Mouse (Mus musculus) bone marrow, adult 2 months (tissue): ENCODE data around the gene Nek9. TPM values are rescaled to one million over a fixed set of nuclear protein-coding genes. Genes with fewer than 3 reads are reported as not detected.

Experiments
- H3K27ac ChIP-seq: fragments of 200-500 bp; 2 replicates; pipeline ENCODE4 v1.5.1; 2012; ENCODE audit warnings: low read depth, mild to moderate bottlenecking, control low read depth, inconsistent platforms, low read length; ENCODE audit not compliant: control insufficient read depth, poor library complexity, insufficient read depth
- H3K4me1 ChIP-seq: fragments of 200-500 bp; 2 replicates; pipeline ENCODE4 v1.6.1; 2011; ENCODE audit warnings: low read length; ENCODE audit not compliant: control insufficient read depth, insufficient read depth
- H3K4me3 ChIP-seq: fragments of 200-500 bp; replicated peaks from 2 replicates; pipeline ENCODE3; 2011; ENCODE audit warnings: mild to moderate bottlenecking, low read depth, low read length, control low read depth; ENCODE audit not compliant: control insufficient read depth
- CTCF ChIP-seq: fragments of 200-500 bp; IDR thresholded peaks from 2 replicates; pipeline ENCODE4 v1.5.1; 2011; ENCODE audit warnings: low read length, control low read depth; ENCODE audit not compliant: control insufficient read depth, insufficient read depth
- POLR2A ChIP-seq: fragments of 200-500 bp; IDR thresholded peaks from 2 replicates; pipeline ENCODE4 v1.6.1; 2011; ENCODE audit warnings: low read depth, mild to moderate bottlenecking, control low read depth, low read length, borderline replicate concordance; ENCODE audit not compliant: control insufficient read depth
- WGBS: fragments of 180-500 bp; shearing (Covaris S2); methylation state at CpG from one replicate; pipeline ENCODE4 v1.1.7; 2018; 5-methylcytosine and 5-hydroxymethylcytosine counted together
- polyA plus RNA-seq: library from polyadenylated mRNA; stranded (reverse); fragments of >200 nt; gene quantifications from 2 replicates; pipeline ENCODE4 v1.2.4, GENCODE M21; 2011; ENCODE audit warnings: low replicate concordance; ENCODE audit not compliant: missing spikeins, insufficient read depth, insufficient read length

The Nek9 gene
- polyA plus RNA-seq, 1 experiment: 25.4 TPM

DNA sequence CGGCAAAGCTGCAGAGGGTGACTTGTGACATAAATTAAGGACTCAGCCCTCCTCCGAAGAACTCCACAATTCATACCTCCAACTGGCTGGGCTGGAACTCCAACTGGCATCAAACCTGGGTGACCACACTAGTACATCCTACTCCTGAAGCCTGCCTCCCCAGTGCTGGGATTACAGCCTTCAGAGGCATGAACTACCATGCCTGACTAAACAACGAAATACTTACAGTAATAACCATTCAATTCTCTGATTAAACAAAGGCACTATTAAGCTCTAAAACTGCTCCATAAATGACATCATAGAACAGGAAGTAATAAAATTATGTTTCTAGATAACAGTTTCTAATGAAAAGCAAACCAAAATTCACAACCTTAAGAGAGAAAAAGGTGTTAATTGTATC lies 22.0 kb upstream of the Nek9 start:
- Histone ChIP-seq H3K27ac (no peak overlapping the region), H3K4me1 (peaks cover 3% of the 10 kb centered on the region; the same call in 1 of the 2 replicates), H3K4me3 (no peak overlapping the region)
- TF ChIP-seq CTCF (no peak), POLR2A (no peak)
- WGBS: 79% methylated on average over 3 of the region's 3 CpGs

DNA sequence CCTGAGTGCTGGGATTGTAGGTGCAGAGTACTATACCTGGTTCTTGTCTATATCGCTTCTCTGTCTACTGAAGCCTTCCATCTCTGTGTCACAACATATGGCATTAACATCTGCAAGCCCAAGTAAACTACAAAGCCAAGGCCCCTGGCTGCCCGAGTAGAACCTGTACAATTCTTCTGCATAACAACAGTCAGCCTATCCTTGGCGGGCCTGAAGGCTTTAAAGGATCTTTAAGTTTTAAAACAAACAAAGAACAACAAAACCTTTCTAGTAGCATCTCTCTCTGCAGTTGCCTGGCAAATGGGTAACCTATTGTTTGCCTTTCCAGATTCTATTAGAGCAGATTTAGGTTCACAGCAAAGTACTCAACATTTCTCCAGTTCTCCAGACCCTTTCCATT lies 14.9 kb upstream of the Nek9 start:
- H3K4me3 ChIP-seq: no peak overlapping the region
- no peak overlapping the region for H3K27ac ChIP-seq
- WGBS: 92% methylated on average over 3 of the region's 3 CpGs
- peaks cover 2% of the 10 kb centered on the region for H3K4me1 ChIP-seq
- TF ChIP-seq POLR2A (no peak), CTCF (no peak)

DNA sequence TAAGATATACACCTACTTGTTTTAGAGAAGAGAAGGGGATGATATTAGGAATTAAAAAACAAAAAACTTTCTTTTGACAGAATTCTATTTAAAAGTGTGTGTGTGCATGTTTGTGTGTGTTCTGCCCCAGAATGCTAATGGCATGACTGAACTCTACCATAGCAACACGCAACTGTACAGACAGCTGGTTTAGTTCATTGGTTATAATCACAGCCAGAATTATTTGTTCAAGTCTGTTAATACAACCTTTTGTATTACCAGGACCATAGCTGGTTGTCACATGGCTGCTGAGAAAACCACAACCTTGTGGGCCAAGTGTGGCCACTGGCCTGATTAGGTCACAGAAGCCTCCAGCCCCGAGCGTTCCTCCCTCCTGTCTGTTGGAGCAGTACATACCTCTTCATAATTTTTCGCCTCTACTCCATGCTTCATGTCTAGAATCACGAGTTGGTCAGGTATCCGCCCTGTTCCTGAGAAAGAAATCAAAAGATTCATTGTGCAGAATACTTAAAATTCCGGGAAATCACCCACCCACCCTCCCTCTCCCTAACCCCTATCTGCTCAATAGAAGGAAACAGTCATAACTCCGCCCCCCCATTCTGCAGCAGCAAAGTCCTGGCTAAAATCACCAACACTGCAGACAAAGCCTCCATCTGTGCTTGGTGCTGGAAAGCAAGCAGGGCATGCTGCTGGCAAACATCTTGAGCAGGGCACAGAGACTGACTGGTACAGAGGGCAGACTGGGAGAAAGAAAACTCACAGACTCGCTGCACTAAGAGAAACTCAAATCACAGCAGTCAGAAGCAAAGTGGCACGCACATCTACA lies 11.5 kb upstream of the Nek9 start:
- no peak for TF ChIP-seq CTCF
- WGBS: 74% methylated on average over 10 of the region's 10 CpGs
- H3K27ac ChIP-seq: no peak overlapping the region
- peaks cover 8% of the 10 kb centered on the region for H3K4me1 ChIP-seq
- no peak overlapping the region for H3K4me3 ChIP-seq

DNA sequence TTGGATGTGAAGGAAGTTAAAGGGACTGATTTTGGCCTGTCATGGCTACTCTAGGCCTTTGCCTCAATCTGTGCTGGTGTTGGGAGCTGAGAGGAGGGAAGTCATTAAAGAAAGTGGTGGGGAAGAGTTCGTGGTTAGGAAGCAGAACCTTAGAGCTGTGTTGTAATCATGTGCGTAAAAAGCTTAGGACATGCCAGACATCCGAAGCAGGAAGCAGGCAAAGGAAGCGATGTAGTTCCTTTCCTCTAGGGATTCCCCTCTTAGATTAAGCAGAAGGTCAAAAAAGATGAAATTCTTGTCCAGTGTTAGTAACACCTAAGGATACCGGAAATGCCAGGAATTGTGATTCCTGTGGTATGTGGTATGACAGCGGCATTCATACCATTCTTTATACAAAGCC lies 9.2 kb upstream of the Nek9 start:
- no peak for TF ChIP-seq POLR2A
- no peak for TF ChIP-seq CTCF
- peak overlapping the region; percentile 78 for H3K27ac ChIP-seq
- no peak overlapping the region for H3K4me3 ChIP-seq
- WGBS: 33% methylated on average over 6 of the region's 6 CpGs
- H3K4me1 ChIP-seq: peaks cover 10% of the 10 kb centered on the region

DNA sequence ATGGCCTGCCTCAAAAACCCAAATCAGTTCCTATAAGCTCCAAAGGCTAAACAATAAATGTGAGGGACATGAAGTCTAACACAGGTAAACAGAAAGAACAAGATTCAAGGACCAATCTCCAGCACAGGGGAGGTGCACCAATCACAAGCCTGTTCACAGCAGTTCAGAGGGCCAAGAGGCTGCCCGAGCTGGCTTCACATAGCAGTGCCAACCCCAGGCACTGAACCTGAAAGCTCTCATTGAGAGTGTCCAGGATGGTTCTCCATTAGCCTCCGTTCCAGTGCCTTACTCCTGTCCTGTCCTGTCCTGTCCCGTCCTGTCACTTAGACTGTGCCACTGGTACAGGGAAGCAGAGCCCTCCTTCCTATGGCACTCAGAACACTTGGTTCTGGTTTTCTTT lies 8.0 kb upstream of the Nek9 start:
- H3K4me3 ChIP-seq: no peak overlapping the region
- peaks cover 10% of the 10 kb centered on the region for H3K4me1 ChIP-seq
- peak overlapping the region; percentile 28; the same call in 1 of the 2 replicates for H3K27ac ChIP-seq
- TF ChIP-seq CTCF: no peak
- TF ChIP-seq POLR2A: no peak
- 87% methylated on average over 3 of the region's 3 CpGs for WGBS

DNA sequence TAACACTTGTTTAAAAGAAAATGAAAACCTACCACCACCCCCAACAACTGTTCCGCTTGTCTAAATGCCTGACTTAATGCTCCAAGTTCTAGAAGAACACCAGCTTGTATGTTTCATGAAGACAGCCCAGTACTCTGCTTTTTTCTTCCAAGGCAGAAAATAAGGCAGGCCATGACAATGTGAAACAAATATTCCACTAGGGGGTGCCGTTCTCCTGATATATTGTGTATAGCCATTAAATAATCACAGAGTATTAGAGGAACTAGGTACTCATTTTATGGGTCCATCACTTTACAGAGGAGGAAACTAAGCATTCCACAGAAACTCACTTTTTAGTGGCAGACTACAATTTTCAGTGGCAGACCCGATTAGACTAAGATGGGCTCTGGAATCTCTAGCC lies 7.2 kb upstream of the Nek9 start:
- 32% methylated on average over 3 of the region's 3 CpGs for WGBS

DNA sequence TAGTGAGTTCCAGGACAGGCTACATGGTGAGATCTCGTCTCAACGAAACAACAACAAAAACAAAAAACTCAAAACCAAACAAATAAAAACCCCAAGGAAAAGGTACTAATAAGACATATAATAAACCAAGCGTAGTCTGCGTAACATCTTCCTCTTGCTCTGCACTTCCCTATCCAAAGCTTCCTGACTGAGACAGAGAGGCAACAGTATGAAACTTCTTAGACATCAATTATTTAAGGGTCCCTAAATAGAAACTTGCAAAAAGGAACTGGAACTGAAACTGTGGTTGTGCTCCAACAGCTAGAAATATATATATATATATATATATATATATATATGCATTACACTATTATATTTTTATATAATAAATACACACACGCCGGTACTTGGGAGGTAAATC lies 6.4 kb upstream of the Nek9 start:
- H3K4me1 ChIP-seq: peaks cover 8% of the 10 kb centered on the region; the same call in 1 of the 2 replicates
- TF ChIP-seq POLR2A: no peak
- TF ChIP-seq CTCF: no peak
- no peak overlapping the region for H3K27ac ChIP-seq
- WGBS: 43% methylated on average over 6 of the region's 6 CpGs
- no peak overlapping the region for H3K4me3 ChIP-seq

More for the DNA sequence above, 7.2 kb upstream of the Nek9 start:
- Histone ChIP-seq H3K27ac (no peak overlapping the region), H3K4me3 (no peak overlapping the region), H3K4me1 (peaks cover 10% of the 10 kb centered on the region)
- no peak for TF ChIP-seq POLR2A
- TF ChIP-seq CTCF: no peak

DNA sequence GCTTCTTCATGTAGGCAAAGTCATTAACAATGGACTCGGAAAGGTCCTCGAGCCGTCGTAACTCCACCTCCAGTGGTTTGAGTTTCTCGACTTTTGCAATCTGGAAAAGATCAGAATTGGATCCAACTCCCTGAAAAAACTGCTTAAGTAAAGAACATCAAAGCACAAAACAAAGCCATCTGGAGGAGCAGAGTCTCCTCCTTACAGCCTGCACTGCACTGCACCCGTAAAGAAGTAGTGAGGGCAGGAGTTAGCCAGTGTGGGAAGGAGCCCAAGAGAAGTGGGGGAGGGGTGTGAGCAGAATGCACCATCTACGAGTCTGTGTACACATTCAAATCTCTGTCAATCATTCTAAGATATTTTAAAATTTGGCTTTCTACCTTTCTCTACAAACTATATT lies 5.1 kb upstream of the Nek9 start:
- no peak overlapping the region for H3K27ac ChIP-seq
- 84% methylated on average over 7 of the region's 7 CpGs for WGBS
- TF ChIP-seq CTCF: no peak
- no peak for TF ChIP-seq POLR2A
- no peak overlapping the region for H3K4me3 ChIP-seq
- H3K4me1 ChIP-seq: peaks cover 8% of the 10 kb centered on the region; the same call in 1 of the 2 replicates

DNA sequence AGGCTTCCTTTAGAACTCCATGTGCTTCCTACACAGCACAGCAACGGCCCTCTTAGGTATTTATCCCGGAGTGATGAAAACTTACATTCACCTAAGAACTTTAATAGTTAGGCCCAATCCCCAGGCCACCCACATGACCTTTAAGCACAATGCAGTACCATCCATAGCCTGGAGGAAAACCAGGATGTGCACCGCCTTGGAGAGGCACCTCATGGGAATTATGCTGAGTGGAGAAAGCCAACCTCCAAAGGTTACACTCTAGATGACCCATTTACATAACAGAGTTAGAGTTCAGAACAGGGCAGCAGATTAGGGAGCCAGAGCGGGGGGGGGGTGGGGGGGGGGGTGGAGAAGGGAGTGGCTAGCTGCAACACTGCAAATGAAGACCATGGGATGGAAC lies 3.1 kb upstream of the Nek9 start:
- H3K4me3 ChIP-seq: no peak overlapping the region

More for the DNA sequence above, 3.1 kb upstream of the Nek9 start:
- TF ChIP-seq CTCF (no peak), POLR2A (no peak)
- 88% methylated on average over 4 of the region's 4 CpGs for WGBS
- Histone ChIP-seq H3K4me1 (peaks cover 4% of the 10 kb centered on the region; the same call in 1 of the 2 replicates), H3K27ac (no peak overlapping the region)
